Mouse (Mus musculus): ENCODE results near the gene Tmprss6. TPM values are rescaled to one million over a fixed set of nuclear protein-coding genes. Genes with fewer than 3 reads are reported as not detected.

Gene Tmprss6
- not detected for polyA plus RNA-seq (2017; shearing (Covaris generic))

GRCm38 (mm10) chr15:78468379-78468937, at the start of gene Tmprss6:
Tmprss6 (minus strand) TSS chr15:78468634.

DNA sequence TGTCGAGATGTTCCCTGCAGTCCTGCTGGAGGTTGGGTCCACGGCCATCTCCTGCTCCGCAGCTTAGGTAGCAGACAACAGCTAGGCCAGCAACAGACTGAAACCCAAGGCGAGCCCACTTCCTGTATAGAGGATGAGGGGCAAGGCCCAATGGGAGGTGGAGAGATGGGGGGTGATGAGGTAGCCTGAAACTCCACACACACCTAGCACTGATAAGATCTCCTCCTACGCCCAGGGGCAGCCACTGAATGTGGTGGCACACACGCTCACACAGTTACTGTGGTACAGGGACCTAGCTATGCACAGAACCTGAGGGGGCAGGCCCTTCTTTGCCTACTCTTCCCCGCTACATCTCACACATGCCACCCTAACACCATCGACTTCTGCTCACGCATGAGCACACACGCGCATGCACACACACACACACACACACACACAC, 26.6 kb upstream of the Tmprss6 start, which contains the start of gene Il2rb:
Il2rb (minus strand) TSS at position 304 of the 439 bp plus-strand sequence.

GRCm38 (mm10) chr15:78428391-78429138, 39.9 kb downstream of the Tmprss6 start, which contains the start of gene Kctd17:
Kctd17 (plus strand) TSS chr15:78428564.

DNA sequence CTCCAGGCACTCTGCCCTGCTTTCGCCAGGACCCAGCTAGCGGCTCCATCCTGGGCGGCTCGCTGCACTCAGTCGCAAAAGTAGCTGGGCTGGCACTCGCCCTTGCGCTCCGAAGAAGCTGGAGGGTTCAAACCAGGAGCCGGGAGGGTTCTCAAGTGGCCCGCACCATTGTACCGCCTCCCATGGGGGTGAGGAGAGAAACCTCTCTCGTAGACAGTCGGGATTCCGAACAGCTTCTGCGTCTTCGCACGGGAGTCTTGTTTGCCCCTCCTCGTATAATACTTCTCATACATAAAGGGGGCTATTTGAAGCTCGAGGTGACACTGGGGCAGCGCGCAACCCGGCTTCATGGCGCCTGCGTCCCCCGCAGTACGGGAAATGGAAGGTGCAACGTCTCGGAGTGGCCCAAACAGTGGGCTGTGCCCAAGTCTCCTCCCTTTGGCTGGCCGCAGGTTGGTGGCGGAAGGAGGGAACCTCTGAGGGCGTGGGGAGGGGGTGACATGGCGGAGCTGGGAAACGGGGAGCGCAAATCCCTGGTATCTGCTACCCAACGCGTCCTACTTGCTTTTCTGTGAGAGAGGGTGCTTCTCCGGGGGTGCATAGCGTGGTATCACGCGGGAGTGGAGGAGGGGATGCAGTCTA, 62.0 kb downstream of the Tmprss6 start, which contains the start of gene Mpst:
Mpst (plus strand) TSS at position 124 of the 642 bp plus-strand sequence.

DNA sequence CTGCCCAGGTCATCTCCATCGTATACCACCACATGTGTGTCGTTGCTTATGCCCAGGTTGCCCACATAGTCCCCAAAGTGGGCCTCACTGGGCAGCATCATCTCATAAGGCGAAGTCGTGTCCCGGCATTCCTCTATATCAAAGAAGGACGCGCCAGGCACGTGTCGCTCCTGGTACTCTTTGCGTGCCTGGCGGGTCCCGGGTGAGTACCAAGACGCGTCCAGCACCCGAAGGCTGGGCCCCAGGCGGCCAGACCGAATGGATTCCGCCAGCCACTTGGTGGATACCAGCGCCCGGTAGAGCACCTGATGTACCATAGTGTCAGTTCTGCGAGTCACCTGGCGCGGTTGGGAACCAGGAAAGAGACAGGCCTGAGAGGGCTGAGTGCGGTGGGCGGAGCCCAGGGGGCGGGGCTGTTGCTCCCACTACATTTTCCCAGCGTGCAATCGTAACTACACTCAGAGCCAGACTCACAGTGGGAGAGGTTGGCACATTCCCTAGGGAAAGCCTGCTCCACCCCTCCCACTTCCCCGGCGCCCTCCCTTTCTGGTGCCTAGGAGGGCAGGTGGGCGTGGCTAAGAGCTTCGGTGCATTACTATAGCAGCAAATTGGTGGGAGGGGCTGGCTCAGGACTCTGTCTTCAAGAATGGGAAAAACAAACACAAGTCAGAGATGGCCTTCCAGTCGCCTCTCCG, 62.8 kb downstream of the Tmprss6 start, which contains the start of gene Tst:
Tst (minus strand) TSS at position 391 of the 695 bp plus-strand sequence.

DNA sequence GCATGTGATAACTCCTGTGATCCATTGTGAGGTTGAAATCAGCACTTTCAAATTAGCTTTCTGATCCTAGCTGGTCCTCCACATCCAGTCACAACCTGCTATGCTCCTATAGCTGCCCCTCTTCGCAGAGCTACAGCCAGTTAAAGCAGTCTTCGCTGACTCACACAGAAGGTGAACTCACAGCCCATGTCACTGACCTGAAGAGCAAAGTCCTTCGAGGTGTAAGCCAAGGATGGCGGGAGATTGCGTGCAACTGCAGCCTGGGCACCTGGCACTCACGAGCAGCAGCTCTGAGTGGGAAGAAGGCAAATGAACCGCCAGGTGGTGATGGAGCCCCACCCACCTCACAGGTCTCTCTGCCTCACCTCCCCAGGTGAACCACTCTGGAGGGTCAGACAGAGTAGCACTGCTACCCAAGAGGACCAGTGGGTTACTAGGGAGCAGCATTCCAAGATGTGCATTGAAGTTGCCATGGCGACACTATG, 72.9 kb downstream of the Tmprss6 start, which contains the start of gene Tex33:
Tex33 (minus strand) TSS at position 435 of the 485 bp plus-strand sequence.

Other genes starting within 250 kb of the Tmprss6 start
- gene Ncf4, start 223.8 kb downstream of the Tmprss6 start, polyA plus RNA-seq (2017; shearing (Covaris generic)): 94.7 TPM
- gene Csf2rb2, start 162.9 kb downstream of the Tmprss6 start, polyA plus RNA-seq (2017; shearing (Covaris generic)): not detected
- not detected for gene Csf2rb, start 142.9 kb downstream of the Tmprss6 start, polyA plus RNA-seq (2017; shearing (Covaris generic))
- not detected for gene Tex33, start 72.7 kb downstream of the Tmprss6 start, polyA plus RNA-seq (2017; shearing (Covaris generic))
- gene Tst, start 62.7 kb downstream of the Tmprss6 start, polyA plus RNA-seq (2017; shearing (Covaris generic)): 0.36 TPM
- gene Mpst, start 62.2 kb downstream of the Tmprss6 start, polyA plus RNA-seq (2017; shearing (Covaris generic)): 5.0 TPM
- gene Kctd17, start 40.1 kb downstream of the Tmprss6 start, polyA plus RNA-seq (2017; shearing (Covaris generic)): 16.4 TPM
- 461 TPM for gene Il2rb, start 26.6 kb upstream of the Tmprss6 start, polyA plus RNA-seq (2017; shearing (Covaris generic))
- gene C1qtnf6, start 62.8 kb upstream of the Tmprss6 start, polyA plus RNA-seq (2017; shearing (Covaris generic)): 0.85 TPM
- not detected for gene Sstr3, start 76.1 kb upstream of the Tmprss6 start, polyA plus RNA-seq (2017; shearing (Covaris generic))
- gene Rac2, start 104.1 kb upstream of the Tmprss6 start, polyA plus RNA-seq (2017; shearing (Covaris generic)): 1,705 TPM
- gene Cyth4, start 128.4 kb upstream of the Tmprss6 start, polyA plus RNA-seq (2017; shearing (Covaris generic)): 224 TPM